In genomic region chr15:79066276-79066675, GRCm38 (mm10) we compare ENCODE assay signal across 15 mouse cellular contexts. TPM values are rescaled to one million over a fixed set of nuclear protein-coding genes. Genes with fewer than 3 reads are reported as not detected.
DNase-seq lines count a peak whose midpoint lies in the region; ATAC-seq and TF ChIP-seq lines count a peak whose summit lies in the region.
"Had no signal": no experiment of that assay in that cellular context is flagged by ENCODE, and none has a peak within 500 bp of the region (broad histone marks: within the 10 kb centered on the region; RNA-seq: fewer than 3 reads in every experiment).

No protein-coding gene starts in this region.

- H3K9ac ChIP-seq in lung, postnatal 0 days (replicated peaks; ENCODE audit: low read depth), result no peak overlapping the region
- H3K9ac ChIP-seq in kidney, postnatal 0 days (ENCODE audit: low read depth, low read length), result no peak overlapping the region
- H3K9ac ChIP-seq in liver, embryonic 15.5 days, result no peak overlapping the region
- H3K9ac ChIP-seq: hindbrain, embryonic 14.5 days had no signal

- WGBS in lung, postnatal 0 days, result 21% methylated on average over 2 of the region's 2 CpGs
- 47% methylated on average over 2 of the region's 2 CpGs for WGBS in lung, adult 2 months
- WGBS in kidney, postnatal 0 days, result 26% methylated on average over 2 of the region's 2 CpGs
- WGBS in liver, embryonic 15.5 days (ENCODE audit: insufficient replicate concordance), result 67% methylated on average over 2 of the region's 2 CpGs

- no peak overlapping the region for H3K4me2 ChIP-seq in lung, postnatal 0 days (replicated peaks; ENCODE audit: low read depth, low read length)
- H3K4me2 ChIP-seq in kidney, postnatal 0 days (ENCODE audit: low read length), result no peak overlapping the region
- H3K4me2 ChIP-seq in liver, embryonic 15.5 days, result no peak overlapping the region
- H3K4me2 ChIP-seq: hindbrain, embryonic 14.5 days had no signal

- no peak overlapping the region for H3K4me3 ChIP-seq in lung, postnatal 0 days (ENCODE audit: low read depth, low read length)
- H3K4me3 ChIP-seq in lung, adult 2 months (replicated peaks; ENCODE audit: extremely low read depth, low read depth, low read length), result no peak overlapping the region
- no peak overlapping the region for H3K4me3 ChIP-seq in kidney, postnatal 0 days (replicated peaks; ENCODE audit: low read depth, low read length)
- no peak overlapping the region for H3K4me3 ChIP-seq in liver, embryonic 15.5 days (replicated peaks)

- no peaks in the 10 kb centered on the region for H3K36me3 ChIP-seq in lung, postnatal 0 days (ENCODE audit: insufficient read depth, low read length)
- no peaks in the 10 kb centered on the region for H3K36me3 ChIP-seq in kidney, postnatal 0 days (ENCODE audit: insufficient read depth, low read length)
- H3K36me3 ChIP-seq in liver, embryonic 15.5 days (replicated peaks), result no peaks in the 10 kb centered on the region; the same call in 1 of the 2 replicates

- no peak for TF ChIP-seq EP300 in lung, postnatal 0 days (IDR thresholded peaks at IDR 0.05)

- no peak for TF ChIP-seq CTCF in lung, postnatal 0 days (IDR thresholded peaks at IDR 0.05)
- TF ChIP-seq CTCF in lung, adult 2 months (IDR thresholded peaks at IDR 0.05; ENCODE audit: insufficient read depth, low read length), result no peak
- no peak for TF ChIP-seq CTCF in kidney, postnatal 0 days (IDR thresholded peaks at IDR 0.05; ENCODE audit: low read depth)

- no peak for ATAC-seq in lung, postnatal 0 days
- ATAC-seq in kidney, postnatal 0 days (replicated peaks; ENCODE audit: low FRiP score, low read depth), result no peak
- no peak for ATAC-seq in liver, embryonic 15.5 days (ENCODE audit: insufficient read depth)

- DNase-seq in cerebellum, adult 9-11 months, result peak; percentile 16
- DNase-seq in cerebellum, postnatal 36 days, result no peak
- DNase-seq in lung, postnatal 0 days (ENCODE audit: low spot score), result peak; percentile 23
- DNase-seq in lung, adult 2 months, result no peak
- DNase-seq in kidney, postnatal 0 days (ENCODE audit: low spot score), result peak; percentile 58
- no peak for DNase-seq in Muller cell, postnatal 12 days (ENCODE audit: inconsistent ontology term)
- no peak for DNase-seq in gastrocnemius, postnatal 10 days
- DNase-seq: cerebellum, adult 8-10 months; midbrain, embryonic 14.5 days; thymus, adult 18-20 months had no signal

- H3K9me3 ChIP-seq in lung, postnatal 0 days (ENCODE audit: low read length), result no peaks in the 10 kb centered on the region
- no peaks in the 10 kb centered on the region for H3K9me3 ChIP-seq in kidney, postnatal 0 days (replicated peaks; ENCODE audit: low read length)
- H3K9me3 ChIP-seq in liver, embryonic 15.5 days (replicated peaks), result no peaks in the 10 kb centered on the region

- no peaks in the 10 kb centered on the region for H3K4me1 ChIP-seq in lung, postnatal 0 days (ENCODE audit: insufficient read depth, low read depth, low read length)
- peaks cover 2% of the 10 kb centered on the region; the same call in 1 of the 2 replicates for H3K4me1 ChIP-seq in lung, adult 2 months (ENCODE audit: control insufficient read depth, insufficient read depth, low read length)
- H3K4me1 ChIP-seq in kidney, postnatal 0 days (replicated peaks; ENCODE audit: insufficient read depth, low read length), result no peaks in the 10 kb centered on the region; the same call in 1 of the 2 replicates
- peaks cover 73% of the 10 kb centered on the region for H3K4me1 ChIP-seq in liver, embryonic 15.5 days (replicated peaks)

- H3K27me3 ChIP-seq in lung, postnatal 0 days (replicated peaks; ENCODE audit: insufficient read depth, low read length), result no peaks in the 10 kb centered on the region
- H3K27me3 ChIP-seq in kidney, postnatal 0 days (ENCODE audit: insufficient read depth, low read length), result no peaks in the 10 kb centered on the region
- H3K27me3 ChIP-seq in liver, embryonic 15.5 days, result no peaks in the 10 kb centered on the region

- no peak for TF ChIP-seq POLR2A in lung, adult 2 months (IDR thresholded peaks at IDR 0.05; ENCODE audit: borderline replicate concordance, extremely low read depth, low read depth, low read length)

- no peak overlapping the region for H3K27ac ChIP-seq in lung, postnatal 0 days (ENCODE audit: low read length)
- H3K27ac ChIP-seq in kidney, postnatal 0 days, result no peak overlapping the region
- H3K27ac ChIP-seq in liver, embryonic 15.5 days (replicated peaks), result peak overlapping the region; percentile 91; the same call in 1 of the 2 replicates
- H3K27ac ChIP-seq: hindbrain, embryonic 14.5 days had no signal

RNA-seq across cellular contexts. Expression of gene Ankrd54, which starts 3.6 kb away (rescaled TPM):
- polyA plus RNA-seq in lung, postnatal 0 days (2015; fragmentation: Nextera tagmentation; extraction: Ambion mirVana), result 45.4 and 48.4 TPM in 2 replicates
- polyA plus RNA-seq in lung, adult 2 months (2012; rRNA removed), result 60.7 and 67.3 TPM in 2 replicates
- polyA plus RNA-seq in kidney, postnatal 0 days (2015; fragmentation: Nextera tagmentation; extraction: Ambion mirVana), result 42.5 and 42.6 TPM in 2 replicates
- polyA plus RNA-seq in liver, embryonic 15.5 days (2015; fragmentation: Nextera tagmentation; extraction: Ambion mirVana), result 47.9 and 55.1 TPM in 2 replicates
- total RNA-seq in gastrocnemius, postnatal 10 days (2021), result 1 to 10 TPM; 6.1 to 8.6 TPM

RNA-seq across cellular contexts. Expression of gene Eif3l, which starts 8.7 kb away (rescaled TPM):
- polyA plus RNA-seq in lung, postnatal 0 days (2015; fragmentation: Nextera tagmentation; extraction: Ambion mirVana), result 99.3 and 101 TPM in 2 replicates
- polyA plus RNA-seq in lung, adult 2 months (2012; rRNA removed), result 81.2 and 105 TPM in 2 replicates
- polyA plus RNA-seq in kidney, postnatal 0 days (2015; fragmentation: Nextera tagmentation; extraction: Ambion mirVana), result 199 and 218 TPM in 2 replicates
- 116 and 117 TPM in 2 replicates for polyA plus RNA-seq in liver, embryonic 15.5 days (2015; fragmentation: Nextera tagmentation; extraction: Ambion mirVana)
- 10 to 100 TPM; 80.0 to 86.2 TPM for total RNA-seq in gastrocnemius, postnatal 10 days (2021)

RNA-seq across cellular contexts. Expression of gene Galr3, which starts 24.6 kb away (rescaled TPM):
- 0.12 and 0.14 TPM in 2 replicates for polyA plus RNA-seq in lung, postnatal 0 days (2015; fragmentation: Nextera tagmentation; extraction: Ambion mirVana)
- polyA plus RNA-seq in lung, adult 2 months (2012; rRNA removed), result 1.3 and 1.8 TPM in 2 replicates
- 0.13 and 0.24 TPM in 2 replicates for polyA plus RNA-seq in kidney, postnatal 0 days (2015; fragmentation: Nextera tagmentation; extraction: Ambion mirVana)
- 0.17 TPM in 1 of 2 replicates, not detected in the other for polyA plus RNA-seq in liver, embryonic 15.5 days (2015; fragmentation: Nextera tagmentation; extraction: Ambion mirVana)
- total RNA-seq in gastrocnemius, postnatal 10 days (2021), result under 1 TPM; 0.25 to 0.35 TPM
- total RNA-seq: ES-E14 had no signal
- polyA plus RNA-seq: heart, embryonic 16.5 days; hindbrain, embryonic 14.5 days; midbrain, embryonic 14.5 days; neural tube, embryonic 11.5 days had no signal

RNA-seq across cellular contexts. Expression of gene H1f0, which starts 38.0 kb away (rescaled TPM):
- 263 and 311 TPM in 2 replicates for polyA plus RNA-seq in lung, postnatal 0 days (2015; fragmentation: Nextera tagmentation; extraction: Ambion mirVana)
- polyA plus RNA-seq in lung, adult 2 months (2012; rRNA removed), result 92.0 and 112 TPM in 2 replicates
- 522 and 524 TPM in 2 replicates for polyA plus RNA-seq in kidney, postnatal 0 days (2015; fragmentation: Nextera tagmentation; extraction: Ambion mirVana)
- 118 and 121 TPM in 2 replicates for polyA plus RNA-seq in liver, embryonic 15.5 days (2015; fragmentation: Nextera tagmentation; extraction: Ambion mirVana)
- total RNA-seq in gastrocnemius, postnatal 10 days (2021), result 100 to 1,000 TPM; 193 to 214 TPM

RNA-seq across cellular contexts. Expression of gene Micall1, which starts 42.4 kb away (rescaled TPM):
- 8.4 and 9.1 TPM in 2 replicates for polyA plus RNA-seq in lung, postnatal 0 days (2015; fragmentation: Nextera tagmentation; extraction: Ambion mirVana)
- polyA plus RNA-seq in lung, adult 2 months (2012; rRNA removed), result 31.9 and 36.1 TPM in 2 replicates
- polyA plus RNA-seq in kidney, postnatal 0 days (2015; fragmentation: Nextera tagmentation; extraction: Ambion mirVana), result 5.9 and 6.6 TPM in 2 replicates
- polyA plus RNA-seq in liver, embryonic 15.5 days (2015; fragmentation: Nextera tagmentation; extraction: Ambion mirVana), result 0.86 and 1.3 TPM in 2 replicates
- 10 to 100 TPM; 17.4 to 20.4 TPM for total RNA-seq in gastrocnemius, postnatal 10 days (2021)

Comparison
In these comparisons a context has a peak if more than half of its experiments do, and no peak if none do; other contexts are left out.
1. DNase-seq: peak in cerebellum, adult 9-11 months (single experiment), lung, postnatal 0 days (single experiment) and kidney, postnatal 0 days (single experiment); none in cerebellum, postnatal 36 days (0 of 2), lung, adult 2 months (single experiment), Muller cell, postnatal 12 days (single experiment) and gastrocnemius, postnatal 10 days (single experiment).